Mouse (Mus musculus) mature B cell (primary cell): ENCODE measurements at regions not wholly inside any gene's neighbourhood (a gene's known extent, or its start where the extent isn't known, plus 50 kb on each side); places are given as distances from the start of the nearest gene placed in this dataset.

ENCODE experiments used
- in situ Hi-C: fragments of 300-500 bp; cut with MboI; formaldehyde crosslinking; loops from 2 replicates; pipeline ENCODE4 v1.14.3; 2019

DNA sequence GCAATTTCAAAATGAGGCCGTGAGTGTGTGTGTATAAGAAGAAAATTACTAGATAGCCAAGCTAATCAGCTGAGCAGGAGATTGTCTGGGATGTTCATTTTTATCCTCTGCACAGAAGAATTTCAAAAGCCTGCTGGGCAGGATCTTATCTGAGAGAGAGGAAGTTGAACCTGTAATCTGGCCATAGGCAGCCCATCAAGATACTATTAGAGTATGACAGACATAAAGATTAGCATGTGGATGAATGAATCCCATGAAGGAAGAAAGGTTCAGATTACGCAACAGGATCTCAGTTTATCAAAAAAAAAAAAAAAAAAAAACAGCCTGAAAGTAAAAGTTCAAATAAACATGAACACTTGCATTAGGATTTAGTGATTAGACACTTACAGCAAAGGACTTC lies 317.3 kb upstream of the C030005K15Rik start:
- in situ Hi-C loops: no loop called here

DNA sequence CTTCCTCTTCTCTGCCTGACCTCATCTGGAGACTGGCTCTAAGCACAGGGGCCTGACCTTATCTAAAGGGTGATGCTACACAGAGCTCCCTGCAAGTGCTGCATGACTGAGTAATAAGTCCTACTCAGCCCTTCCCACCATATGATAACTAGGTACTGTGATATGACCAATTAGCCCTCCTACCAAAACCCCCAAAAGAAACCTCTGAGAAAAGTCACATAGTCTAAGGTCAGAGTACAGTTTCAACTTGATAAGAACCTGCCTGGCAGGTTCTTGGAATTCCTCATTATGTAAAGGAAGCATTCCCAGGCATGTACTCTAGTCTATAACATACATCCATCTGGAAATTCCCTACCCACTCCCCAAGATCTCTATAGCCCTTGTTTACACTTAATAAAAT lies 318.0 kb upstream of the C030005K15Rik start:
- in situ Hi-C loops: no loop called here

DNA sequence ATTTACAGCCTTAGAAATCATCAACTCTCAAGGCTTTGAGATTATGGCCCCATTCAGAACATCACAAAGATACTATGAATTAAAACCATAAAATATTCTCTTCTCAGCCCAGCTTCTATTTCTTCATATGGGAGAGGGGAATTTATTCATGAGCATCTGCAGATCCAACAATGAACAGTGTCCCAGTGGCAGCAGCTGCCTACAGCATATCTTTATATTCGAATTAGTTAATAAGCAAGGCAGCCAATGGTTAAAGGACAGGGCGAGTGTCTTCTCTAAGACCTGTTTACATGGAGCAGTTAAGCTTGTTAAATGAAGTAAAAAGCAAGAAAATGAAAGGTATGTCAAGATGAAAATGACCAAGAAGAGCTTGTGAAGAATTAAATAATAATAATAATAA lies 346.9 kb upstream of the C030005K15Rik start:
- in situ Hi-C loops: no loop called here

DNA sequence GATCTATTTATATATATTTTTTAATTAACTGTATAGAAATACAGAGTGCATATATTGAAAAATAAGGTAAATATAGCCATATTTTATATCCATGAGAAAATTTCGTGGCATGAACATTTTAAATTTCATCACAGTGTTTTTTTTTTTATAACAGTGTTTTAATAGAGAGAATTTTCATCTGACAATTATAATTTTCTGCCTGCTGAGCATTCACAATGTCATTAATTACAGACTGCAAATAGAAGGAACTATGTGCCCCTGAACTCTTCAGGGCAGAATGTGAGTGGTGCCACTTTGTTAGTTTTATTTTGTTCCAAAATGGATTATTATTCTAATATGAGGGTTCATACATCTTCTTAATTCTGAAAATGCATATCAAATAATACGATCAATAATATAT lies 358.3 kb upstream of the C030005K15Rik start:
- in situ Hi-C loops: no loop called here

DNA sequence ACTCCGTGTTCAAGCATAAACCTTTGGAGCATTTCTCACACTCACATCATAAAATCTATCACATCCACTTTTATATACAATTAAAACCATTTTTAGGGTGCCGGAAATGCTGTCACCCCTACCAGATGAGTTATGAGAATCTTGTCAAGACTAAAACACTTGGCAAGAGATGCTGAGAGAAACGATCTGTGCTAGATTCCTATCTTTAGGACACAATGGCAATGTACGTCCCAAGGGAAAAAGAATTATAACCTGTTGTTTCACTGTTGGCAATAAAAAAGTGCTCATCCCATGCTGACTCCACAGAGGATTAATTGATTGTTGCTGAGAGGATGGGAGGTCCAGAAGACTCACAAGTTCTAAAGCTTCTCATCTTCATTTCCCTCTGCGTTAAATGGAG lies 389.7 kb upstream of the C030005K15Rik start:
- in situ Hi-C loops: no loop called here

DNA sequence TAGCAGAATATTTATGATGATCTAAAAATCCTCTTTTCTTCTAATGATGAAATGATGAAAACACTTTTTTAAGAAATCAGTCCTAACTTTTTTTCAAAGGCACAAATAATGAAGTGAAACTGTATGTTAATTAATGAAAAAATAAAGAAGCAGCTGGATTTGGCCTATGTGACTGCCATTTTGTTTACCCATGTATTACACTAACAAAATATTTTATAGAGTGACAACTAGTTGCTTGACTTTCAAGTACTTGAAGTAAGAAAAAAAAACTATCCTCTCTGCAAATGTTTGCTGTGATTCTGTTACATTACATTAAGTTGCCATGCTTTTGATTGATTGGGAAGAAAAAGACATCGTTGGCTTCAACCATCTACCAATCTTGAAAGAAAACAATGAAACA lies 399.2 kb upstream of the C030005K15Rik start:
- in situ Hi-C loops: no loop called here

DNA sequence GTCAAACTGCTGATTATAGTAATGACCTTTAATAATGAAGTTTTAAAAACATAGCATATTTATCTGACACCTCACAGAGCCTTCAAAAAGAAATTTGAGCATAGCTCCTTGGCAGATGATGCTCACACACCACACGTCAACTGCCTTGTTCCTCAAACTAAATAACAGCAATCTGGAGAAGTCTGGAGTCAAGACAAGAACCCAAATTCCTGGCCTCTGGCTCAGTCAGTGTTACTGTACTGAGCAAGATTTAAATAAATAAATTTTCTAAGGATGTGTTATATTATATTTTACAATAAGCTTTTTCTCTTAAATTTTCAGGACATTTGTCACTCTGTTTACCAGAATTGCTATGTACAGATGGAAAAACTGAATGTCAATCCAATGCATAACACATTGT lies 408.5 kb upstream of the C030005K15Rik start:
- in situ Hi-C loops: no loop called here

DNA sequence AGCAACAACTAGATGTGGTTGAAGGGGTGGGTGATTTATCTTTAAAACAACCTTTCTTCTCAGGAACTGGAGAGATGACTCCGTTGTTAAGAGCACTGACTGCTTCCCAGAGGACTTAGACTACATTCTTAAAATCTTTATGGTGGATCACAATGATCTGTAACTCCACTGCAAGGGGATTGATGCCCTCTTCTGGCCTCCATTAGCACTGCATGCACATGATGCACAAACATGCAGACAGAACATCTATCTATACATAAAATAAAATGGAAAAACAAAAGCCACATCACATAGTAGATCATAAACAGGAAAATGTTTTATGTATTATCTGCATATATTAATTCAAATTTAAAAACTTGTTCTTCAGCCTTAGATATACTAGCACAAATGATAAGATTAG lies 419.2 kb upstream of the C030005K15Rik start:
- in situ Hi-C loops: no loop called here

DNA sequence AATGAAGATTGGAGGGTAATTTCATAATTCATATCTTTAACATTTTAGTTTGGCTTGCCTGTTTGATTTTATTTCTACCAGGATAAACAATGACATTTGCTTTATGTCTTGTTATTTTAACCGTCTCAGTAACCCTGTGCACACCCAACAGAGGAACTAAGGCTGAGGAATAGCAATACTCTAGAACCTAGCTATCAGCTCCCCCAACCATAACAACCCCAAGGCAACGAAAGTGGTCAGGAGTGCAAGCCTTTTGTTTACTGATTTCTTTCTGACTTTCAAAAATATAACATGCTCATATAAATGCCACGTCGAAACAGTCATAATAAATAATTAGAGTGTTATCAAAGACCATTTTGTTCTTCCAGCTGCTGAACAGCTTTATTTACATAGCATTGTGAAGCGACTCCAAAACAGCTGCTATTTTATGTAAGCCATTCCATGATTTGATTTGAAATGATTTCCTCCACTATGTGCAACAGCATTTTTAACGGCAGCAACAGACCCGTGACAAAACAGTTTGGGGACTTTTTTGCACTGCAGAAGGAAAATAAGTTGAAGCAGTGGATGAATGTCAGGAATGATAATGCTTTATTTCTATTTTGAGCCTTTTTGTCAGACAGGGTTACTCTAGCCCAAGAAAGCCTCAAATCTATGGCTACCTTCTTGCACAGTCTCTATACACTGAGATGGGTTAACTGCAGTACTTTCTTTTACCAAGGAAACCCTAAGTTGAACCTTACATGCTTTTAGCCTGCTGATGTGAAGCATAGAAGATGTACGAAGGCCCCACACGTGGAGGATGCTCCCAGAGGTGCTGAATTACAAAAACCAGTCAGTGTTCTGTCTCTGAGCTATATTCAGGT lies 420.7 kb upstream of the C030005K15Rik start:
- in situ Hi-C loops: no loop called here

DNA sequence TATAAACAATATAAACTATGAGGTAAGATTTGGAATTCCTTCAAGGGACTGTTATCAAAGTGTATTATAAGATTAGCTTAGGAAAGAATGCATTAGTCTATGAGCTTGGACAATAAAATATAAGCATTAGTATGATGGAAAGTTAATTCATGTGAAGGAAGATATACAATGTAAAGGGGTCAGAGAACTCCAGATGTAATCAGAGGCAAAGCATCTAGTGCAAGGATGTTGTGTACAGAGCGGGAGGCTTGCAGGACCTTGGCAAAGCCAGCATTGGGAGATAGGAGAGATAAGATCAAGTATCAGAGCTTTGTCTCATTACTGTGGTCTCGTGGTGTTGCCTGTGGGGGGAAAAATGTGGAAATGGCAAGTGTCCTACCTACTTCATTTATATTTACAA lies 429.4 kb upstream of the C030005K15Rik start:
- in situ Hi-C loops: no loop called here

DNA sequence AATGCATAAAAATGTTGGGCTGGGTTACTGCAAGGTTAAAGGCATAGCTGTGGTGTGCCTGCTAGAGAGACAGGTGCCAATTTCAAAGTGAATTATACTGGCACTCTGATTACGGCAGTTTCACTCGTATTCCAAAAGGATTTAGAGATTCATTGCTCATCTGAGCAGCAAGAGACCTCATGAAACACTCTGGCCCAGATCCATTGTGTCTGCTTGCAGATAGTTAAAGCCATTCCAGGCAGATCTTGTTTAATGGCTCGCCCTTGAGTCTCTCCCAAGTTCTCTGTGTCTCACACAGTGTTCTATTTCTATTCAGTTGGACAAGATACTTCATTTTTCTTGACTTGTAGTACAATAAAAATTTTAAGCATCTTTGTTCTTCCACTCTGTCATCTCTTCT lies 459.1 kb upstream of the C030005K15Rik start:
- in situ Hi-C loops: no loop called here

DNA sequence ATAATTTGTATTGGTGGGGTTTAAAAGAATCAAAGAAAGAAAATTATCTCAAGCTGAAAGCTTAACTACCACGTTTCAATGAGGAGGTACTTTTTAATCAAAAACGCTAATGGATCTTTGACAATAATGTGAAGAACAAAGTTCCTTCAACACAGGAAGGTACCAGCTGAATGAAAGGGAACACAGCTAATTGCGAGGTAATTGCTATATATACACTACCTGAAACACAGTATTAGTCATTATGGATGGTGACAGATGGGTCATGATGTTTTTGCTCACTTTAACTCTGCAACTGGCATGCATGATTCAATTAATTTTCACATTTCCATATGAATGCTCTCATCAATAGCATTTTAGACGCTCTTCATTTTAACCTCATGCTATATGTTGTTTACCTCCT lies 470.3 kb upstream of the C030005K15Rik start:
- in situ Hi-C loops: no loop called here

DNA sequence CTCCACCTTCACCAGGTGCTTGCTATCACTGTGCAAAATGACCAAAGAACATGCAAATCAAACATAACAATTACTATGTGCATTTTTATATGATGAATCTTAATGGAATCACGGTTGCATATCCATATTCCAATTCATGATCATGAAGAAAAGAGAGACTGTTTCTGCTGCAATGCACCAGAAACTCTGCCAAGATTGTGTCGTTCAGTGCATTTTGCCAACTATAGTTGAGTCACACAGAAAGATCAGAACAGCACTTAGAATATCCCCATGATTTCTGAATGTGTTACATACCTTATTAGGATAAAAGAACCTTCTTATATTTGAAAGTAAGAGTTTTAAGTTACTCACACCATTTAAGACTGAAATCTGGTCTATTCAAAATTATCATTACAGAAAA lies 483.7 kb upstream of the C030005K15Rik start:
- in situ Hi-C loops: no loop called here

DNA sequence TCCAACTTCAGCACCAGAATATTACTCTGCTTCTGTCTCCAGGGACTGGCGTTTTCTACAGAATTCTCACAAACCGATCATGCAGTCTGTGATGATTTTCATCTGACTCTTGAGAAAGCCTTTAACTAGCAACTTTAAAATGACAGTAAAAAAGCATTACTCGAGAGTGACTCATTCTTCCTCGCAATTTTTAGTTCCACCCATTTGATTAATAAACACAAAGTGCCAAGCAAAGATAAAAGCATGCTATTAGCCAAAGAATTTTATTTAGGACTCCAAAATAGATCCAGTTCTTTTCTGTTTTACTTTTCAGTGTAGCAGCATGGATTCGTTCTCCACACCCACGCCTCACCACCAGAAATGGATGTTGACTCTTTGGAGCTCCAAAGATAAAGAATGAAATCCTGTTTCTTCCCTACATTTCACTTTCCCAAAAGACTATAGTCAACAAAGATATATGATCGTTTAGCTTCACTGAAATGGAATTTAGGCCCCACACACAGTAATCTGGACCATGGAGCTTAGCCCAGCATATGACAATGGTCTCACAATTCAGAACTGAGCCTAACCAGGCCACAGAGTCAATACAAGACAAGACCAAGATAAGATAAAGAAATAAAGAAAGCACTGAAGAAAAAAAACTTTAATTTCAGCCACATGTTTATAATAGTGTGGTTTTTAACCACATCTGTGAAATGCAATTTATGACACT lies 486.5 kb upstream of the C030005K15Rik start:
- in situ Hi-C loops: no loop called here

DNA sequence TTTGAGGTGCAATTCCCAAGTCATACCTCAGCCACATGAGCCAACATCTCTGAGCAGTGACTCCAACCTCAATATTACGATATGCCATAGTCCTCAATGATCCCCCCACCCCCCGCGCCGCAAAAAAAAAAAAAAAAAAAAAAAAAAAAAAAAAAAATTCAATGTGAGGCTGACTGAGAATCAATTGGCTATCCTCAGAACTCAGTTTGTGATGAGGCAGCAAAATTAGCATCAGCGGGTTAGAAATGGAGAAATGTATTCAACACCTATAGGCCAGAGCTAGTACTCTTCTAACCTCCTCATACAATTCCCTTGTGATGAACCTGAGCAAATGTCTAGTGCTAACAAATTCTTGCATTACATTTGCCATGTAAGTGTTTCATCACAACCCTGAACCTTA lies 504.5 kb upstream of the C030005K15Rik start:
- in situ Hi-C loops: no loop called here

DNA sequence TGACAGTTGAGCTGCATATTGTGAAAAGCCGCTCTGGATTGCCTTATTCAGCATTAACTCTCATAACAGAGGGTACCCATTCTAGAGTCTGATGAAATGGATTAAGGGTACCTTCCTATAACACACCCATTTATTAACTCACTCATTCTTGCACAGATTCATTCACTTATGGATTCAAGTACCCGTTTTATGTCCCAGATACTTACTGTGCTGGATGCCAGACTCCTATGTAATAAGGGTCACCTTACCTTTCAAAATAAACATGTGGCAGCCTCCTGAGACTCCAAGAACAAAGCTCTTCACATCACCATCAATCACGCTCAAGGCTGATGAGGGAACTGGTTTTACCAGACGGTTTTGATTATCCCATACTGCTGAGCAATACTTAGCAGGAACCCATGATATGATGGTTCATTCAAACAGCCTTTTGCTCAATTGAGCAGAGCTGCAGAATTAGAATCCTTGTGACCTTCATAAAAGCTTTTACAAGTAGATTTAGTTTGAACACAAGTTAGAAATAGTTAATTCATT lies 505.2 kb upstream of the C030005K15Rik start:
- in situ Hi-C loops: no loop called here

DNA sequence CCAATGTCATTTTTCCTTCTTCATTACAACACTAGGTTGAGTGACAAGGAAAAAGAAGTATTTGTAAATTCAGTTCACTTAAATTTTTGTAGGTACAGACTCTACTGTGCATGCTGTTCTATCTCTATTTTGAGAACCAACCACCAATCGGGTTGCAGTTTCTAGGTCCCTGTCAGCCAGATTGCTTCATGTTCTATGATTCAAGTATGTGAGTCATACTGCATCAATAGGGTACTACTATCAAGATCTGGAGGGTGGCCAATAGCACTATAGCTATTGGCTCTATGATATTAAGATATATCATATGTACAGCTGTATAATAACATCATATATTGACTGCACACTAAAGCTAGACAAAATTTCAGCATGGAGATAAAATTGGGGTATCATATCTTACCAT lies 521.8 kb upstream of the C030005K15Rik start:
- in situ Hi-C loops: no loop called here

DNA sequence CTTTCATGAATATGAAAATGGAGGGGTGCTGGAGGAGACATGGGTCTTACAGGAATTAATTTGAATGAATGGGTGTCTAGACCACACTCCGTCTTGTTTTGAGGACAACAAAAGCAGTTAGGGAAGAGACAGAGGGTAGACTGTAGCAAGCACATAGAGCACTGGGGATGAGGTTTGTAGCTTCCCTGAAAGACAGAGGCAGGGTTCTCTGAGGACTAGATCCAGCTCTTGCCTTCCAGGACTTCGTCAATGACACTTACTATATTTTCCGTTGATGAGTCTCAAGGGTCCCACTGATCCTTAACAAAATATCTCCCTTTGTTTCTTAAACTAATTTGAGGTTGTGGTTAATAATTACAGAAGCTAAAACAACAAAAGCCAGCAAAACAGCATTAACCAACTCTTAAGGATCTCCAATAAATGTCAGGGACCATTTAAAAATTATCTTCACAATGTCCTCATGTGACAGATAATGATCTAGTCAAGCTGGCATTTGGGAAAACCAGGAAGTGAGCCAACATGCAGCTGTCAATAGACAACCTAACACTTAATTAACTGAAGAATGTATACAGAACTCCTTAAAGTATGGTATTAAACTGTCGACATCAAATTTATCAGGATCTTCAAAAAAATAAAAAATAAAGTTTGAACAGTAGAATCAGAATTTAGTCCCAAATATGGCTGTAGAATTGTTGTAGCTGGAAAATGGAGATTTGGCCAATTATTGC lies 531.6 kb upstream of the C030005K15Rik start:
- in situ Hi-C loops: no loop called here

DNA sequence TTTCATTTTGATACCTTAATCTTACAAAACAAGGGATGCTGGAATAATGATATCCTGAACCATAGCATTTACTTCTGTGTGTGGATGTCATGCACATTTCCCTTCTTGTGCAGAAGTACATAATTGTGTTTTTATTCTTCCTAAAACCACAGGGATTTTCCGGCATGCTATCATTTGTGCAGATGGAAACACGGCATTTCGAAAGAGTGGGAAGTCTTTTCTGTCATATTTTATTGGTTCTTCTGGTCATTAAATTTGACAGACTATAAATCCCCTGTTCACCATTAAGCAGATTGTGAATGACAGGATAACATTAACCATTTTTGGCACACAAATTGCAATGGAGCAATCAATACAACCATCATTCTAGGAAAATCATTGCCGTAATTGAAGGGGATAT lies 532.7 kb upstream of the C030005K15Rik start:
- in situ Hi-C loops: no loop called here

DNA sequence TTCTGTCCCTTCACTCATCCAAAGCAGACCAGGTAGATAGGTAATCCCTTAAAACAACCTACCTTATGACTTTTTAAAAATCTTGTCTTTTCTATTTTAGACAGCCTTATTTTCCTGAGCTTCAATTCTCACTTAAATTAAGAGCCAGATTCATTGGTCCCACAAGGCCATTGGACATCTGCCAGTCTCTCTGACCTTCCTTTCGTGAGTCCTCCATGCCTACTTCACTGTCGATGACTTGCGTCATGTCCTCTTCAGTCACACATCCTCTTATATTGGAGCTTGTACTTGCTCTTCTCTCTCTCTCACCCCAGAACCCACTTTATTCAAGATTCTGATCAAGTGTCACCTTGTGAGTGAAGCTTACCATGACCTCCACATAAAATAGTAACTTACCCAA lies 542.0 kb upstream of the C030005K15Rik start:
- in situ Hi-C loops: no loop called here

DNA sequence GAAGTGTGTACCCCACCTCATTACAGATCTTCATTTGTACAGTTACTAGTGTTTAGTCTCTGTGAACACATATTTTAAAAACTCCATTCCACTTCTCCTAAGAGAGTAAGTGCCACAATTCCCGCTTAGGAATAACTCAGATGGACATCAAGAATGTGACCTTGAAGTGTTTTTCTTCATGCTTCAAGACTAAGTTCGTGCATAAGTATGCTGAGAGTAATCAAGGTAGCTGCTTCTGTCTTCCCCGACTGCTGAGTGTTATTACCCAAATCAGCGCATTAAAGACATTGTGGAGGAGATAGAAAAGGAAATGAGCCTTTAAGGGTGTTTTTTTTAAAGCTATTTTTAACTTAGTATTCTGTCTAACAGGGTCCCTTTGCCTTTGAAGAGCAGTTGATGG lies 565.1 kb upstream of the C030005K15Rik start:
- in situ Hi-C loops: no loop called here

DNA sequence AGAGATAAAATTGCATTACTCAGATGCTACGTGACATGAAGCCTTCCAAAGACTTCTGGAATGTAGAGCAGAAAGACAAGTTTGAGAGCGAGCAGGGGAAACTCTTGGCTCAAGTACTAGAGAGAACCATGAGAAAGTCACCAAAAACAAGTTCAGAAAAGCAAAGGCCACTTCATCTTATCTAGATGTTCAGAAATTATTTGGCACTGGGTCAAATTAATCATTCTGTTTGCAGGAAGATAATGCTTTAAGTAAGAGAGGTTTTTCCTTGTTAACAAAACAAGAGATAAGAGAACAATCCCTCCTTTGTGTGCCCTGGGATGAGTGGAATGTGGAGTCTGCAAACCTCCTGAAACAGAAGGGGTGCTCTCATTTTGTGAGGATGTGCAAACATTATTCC lies 565.6 kb upstream of the C030005K15Rik start:
- in situ Hi-C loops: no loop called here

DNA sequence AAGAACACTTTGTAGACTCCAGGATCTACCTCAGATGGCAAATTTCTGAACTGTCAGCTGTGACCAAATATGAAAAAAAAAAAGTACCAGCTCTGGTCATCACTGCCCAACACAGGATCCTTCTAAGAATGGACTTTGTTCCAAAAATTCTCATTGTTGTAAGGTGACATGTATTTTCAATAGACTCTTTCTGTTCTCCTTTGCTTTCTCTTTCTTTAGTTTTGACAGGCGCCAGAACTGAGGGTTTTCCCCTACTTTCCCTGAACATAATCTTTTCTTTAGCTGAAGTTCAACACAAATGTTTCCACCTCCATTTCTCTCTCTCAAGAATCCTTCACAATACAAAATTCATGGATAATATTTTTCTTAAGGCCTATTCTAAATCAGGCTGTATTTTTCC lies 579.1 kb upstream of the C030005K15Rik start:
- in situ Hi-C loops: no loop called here
